Mouse (Mus musculus): ENCODE data around the gene 2900011O08Rik. TPM values are rescaled to one million over a fixed set of nuclear protein-coding genes. Genes with fewer than 3 reads are reported as not detected.

The 2900011O08Rik gene
- polyA plus RNA-seq, 1 experiment from 2014 or later, result 7.2 TPM

DNA sequence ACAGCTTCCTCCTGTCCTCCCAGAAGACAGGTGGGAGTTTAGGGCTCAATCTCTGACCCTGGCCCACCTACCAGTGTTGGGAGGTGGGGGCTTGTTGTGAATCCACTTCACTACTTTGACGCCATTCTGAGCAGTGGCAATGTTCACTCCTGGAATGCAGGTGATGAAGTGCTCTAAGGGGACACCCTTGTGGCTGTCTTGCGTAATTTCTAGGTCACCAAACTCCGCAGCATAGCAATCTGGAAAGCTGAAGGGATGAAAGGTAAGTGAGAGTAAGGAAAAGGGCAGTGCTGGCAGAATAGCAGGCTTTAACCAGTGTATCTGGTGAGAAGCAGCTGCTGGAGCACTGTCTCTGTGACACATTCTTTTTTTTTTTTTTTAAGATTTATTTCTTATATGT lies 145.0 kb downstream of the 2900011O08Rik start:
- Histone ChIP-seq H3K4me3 (no peak overlapping the region), H3K27ac (replicated peaks) (no peak overlapping the region), H3K4me1 (no peaks in the 10 kb centered on the region), H3K36me3 (replicated peaks) (peaks cover 99% of the 10 kb centered on the region), H3K9me3 (no peaks in the 10 kb centered on the region), H3K27me3 (replicated peaks; ENCODE audit: low read depth, poor library complexity, severe bottlenecking) (no peaks in the 10 kb centered on the region)
- DNase-seq (ENCODE audit: low spot score), result no peak
- WGBS, result 89% methylated on average over 3 of the region's 3 CpGs

DNA sequence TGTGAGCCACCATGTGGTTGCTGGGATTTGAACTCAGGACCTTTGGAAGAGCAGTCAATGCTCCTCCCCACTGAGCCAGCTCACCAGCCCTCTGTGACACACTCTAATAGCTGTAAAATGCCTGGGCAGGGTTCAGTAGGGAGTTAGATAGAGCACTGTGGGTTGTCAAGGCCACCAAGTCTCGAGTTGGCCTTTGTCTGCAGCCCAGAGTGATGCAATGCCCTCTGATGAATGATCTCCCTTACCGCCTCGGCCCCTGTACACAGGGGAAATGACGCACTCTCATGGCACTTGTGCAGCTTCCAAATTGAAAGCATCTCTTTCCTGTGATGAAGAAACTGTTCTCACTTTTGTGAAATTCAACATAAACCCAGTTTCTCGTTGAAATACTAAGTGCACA lies 145.4 kb downstream of the 2900011O08Rik start:
- H3K27me3 ChIP-seq (replicated peaks; ENCODE audit: low read depth, poor library complexity, severe bottlenecking), result no peaks in the 10 kb centered on the region
- no peaks in the 10 kb centered on the region for H3K4me1 ChIP-seq
- H3K27ac ChIP-seq (replicated peaks), result no peak overlapping the region
- peaks cover 100% of the 10 kb centered on the region for H3K36me3 ChIP-seq (replicated peaks)
- H3K9me3 ChIP-seq, result no peaks in the 10 kb centered on the region
- 90% methylated on average over 5 of the region's 5 CpGs for WGBS
- H3K4me3 ChIP-seq, result no peak overlapping the region
- no peak for DNase-seq (ENCODE audit: low spot score)

DNA sequence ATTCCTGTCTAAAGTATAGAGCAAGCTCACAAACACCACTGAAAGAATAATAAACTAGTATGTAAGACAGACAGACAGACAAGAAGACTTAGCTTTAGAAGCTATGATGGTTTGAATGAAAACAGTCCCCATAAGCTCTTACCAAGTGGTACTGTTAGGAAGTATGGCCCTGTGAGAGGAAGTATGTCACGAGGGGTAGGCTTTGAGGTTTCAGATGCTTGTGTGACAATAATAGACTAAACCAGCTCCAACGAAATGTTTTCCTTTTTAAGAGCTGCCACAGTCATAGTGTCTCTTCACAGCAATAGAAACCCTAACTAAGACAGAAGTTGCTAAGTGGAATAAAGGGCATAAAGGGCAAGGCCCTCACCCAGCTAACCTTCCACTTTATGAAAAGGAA lies 148.6 kb downstream of the 2900011O08Rik start:
- H3K27me3 ChIP-seq (replicated peaks; ENCODE audit: low read depth, poor library complexity, severe bottlenecking), result no peaks in the 10 kb centered on the region
- no peak for DNase-seq (ENCODE audit: low spot score)
- 91% methylated on average over 2 of the region's 2 CpGs for WGBS
- H3K36me3 ChIP-seq (replicated peaks), result peaks cover 98% of the 10 kb centered on the region
- H3K4me3 ChIP-seq, result no peak overlapping the region
- no peak overlapping the region for H3K27ac ChIP-seq (replicated peaks)
- H3K9me3 ChIP-seq, result no peaks in the 10 kb centered on the region
- no peaks in the 10 kb centered on the region for H3K4me1 ChIP-seq

DNA sequence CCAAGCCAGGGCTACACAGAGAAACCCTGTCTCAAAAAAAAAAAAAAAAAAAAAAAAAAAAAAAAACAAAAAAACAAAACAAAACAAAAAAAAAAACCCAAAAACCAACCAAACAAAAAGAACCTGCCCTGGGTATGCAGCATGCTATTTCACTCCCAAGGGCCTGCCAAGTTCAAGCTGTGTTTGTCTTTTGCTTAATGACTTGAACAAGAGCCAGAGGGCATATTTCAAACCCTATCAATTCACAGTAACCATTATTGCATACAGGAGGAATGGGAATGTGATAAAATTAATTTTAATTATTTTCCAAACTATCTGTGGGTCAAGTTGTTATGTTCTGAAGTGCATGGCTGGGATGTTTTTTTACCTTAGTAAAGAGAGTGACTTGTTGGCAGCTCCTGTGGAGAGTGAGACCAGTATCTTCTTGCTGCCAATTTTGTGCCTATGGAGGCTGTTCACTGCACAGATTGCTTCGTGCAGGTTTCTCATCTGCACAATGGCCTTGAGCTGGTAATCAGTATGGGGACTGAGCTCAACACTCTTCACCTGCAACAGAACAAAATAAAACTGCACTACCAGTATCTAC lies 151.7 kb downstream of the 2900011O08Rik start:
- no peaks in the 10 kb centered on the region for H3K4me1 ChIP-seq
- H3K27ac ChIP-seq (replicated peaks), result no peak overlapping the region
- no peaks in the 10 kb centered on the region for H3K9me3 ChIP-seq
- no peaks in the 10 kb centered on the region for H3K27me3 ChIP-seq (replicated peaks; ENCODE audit: low read depth, poor library complexity, severe bottlenecking)
- H3K36me3 ChIP-seq (replicated peaks), result peaks cover 96% of the 10 kb centered on the region
- WGBS, result 93% methylated on average over 1 of the region's 1 CpGs
- H3K4me3 ChIP-seq, result no peak overlapping the region
- DNase-seq (ENCODE audit: low spot score), result no peak

DNA sequence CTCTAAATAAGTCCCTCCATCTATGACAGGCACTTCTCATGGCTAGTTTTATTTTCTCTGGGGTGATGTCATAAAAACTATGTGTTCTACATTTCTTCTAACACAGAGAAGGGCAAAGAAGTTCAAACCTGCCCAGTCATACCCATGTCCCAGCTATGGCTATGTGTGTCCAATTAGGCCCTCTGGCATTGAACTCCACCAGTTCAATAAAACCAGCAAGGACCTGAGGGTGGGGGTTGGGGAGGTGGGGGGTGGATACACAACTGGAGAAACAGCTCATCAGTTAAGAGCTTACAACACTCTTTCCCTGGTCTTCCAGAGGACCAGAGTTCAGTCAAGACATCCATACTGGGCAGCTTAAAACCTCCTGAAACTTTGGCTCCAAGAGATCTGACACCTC lies 152.7 kb downstream of the 2900011O08Rik start:
- H3K4me1 ChIP-seq, result no peaks in the 10 kb centered on the region
- no peak overlapping the region for H3K4me3 ChIP-seq
- H3K9me3 ChIP-seq, result no peaks in the 10 kb centered on the region
- H3K27me3 ChIP-seq (replicated peaks; ENCODE audit: low read depth, poor library complexity, severe bottlenecking), result no peaks in the 10 kb centered on the region
- peaks cover 95% of the 10 kb centered on the region for H3K36me3 ChIP-seq (replicated peaks)
- no peak overlapping the region for H3K27ac ChIP-seq (replicated peaks)
- DNase-seq (ENCODE audit: low spot score), result no peak

DNA sequence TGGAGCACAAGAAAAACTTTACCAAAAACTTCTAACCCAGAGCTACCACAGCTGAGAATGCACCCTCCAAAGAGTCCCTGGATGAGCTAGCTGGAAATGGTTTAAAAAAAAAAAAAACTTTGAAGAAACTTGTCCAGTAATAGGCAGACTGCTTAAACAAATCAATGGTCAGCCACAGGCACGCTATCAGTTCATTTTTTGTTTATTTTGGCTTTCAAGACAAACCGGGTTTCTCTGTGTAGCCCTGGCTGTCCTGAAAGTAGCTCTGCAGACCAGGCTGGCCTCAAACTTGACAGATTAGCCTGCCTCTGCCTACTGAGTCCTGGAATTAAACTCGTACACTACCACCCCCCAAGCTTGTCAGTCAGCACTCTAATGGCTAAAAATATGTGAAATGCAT lies 156.9 kb downstream of the 2900011O08Rik start:
- H3K36me3 ChIP-seq (replicated peaks), result peaks cover 97% of the 10 kb centered on the region
- H3K27me3 ChIP-seq (replicated peaks; ENCODE audit: low read depth, poor library complexity, severe bottlenecking), result no peaks in the 10 kb centered on the region
- WGBS, result 84% methylated on average over 3 of the region's 3 CpGs
- H3K4me1 ChIP-seq, result no peaks in the 10 kb centered on the region
- no peak overlapping the region for H3K27ac ChIP-seq (replicated peaks)
- H3K9me3 ChIP-seq, result no peaks in the 10 kb centered on the region
- no peak overlapping the region for H3K4me3 ChIP-seq
- DNase-seq (ENCODE audit: low spot score), result no peak

DNA sequence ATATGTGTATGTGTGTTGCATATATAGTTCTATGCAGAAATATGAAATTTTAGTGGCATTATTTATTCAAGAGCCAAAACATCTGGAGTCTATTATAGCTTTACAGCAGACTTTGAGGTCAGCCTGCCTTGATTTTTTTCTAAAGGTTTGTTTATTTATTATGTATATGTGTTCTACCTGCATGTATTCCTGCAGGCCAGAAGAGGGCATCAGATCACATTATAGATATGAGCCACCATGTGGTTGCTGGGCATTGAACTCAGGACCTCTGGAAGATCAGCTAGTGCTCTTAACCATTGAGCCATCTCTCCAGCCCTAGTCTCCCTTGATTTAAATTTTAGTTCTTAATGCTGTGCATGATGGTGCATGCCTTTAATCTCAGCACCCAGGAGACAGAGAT lies 161.3 kb downstream of the 2900011O08Rik start:
- Histone ChIP-seq H3K27ac (replicated peaks) (no peak overlapping the region), H3K4me3 (no peak overlapping the region), H3K9me3 (no peaks in the 10 kb centered on the region), H3K36me3 (replicated peaks) (peaks cover 94% of the 10 kb centered on the region), H3K27me3 (replicated peaks; ENCODE audit: low read depth, poor library complexity, severe bottlenecking) (no peaks in the 10 kb centered on the region), H3K4me1 (no peaks in the 10 kb centered on the region)
- no peak for DNase-seq (ENCODE audit: low spot score)

Small RNAs within 50 kb of the gene (microRNA-seq; reads per million reads assigned to microRNA genes)
- not detected for gene Gm27671

Other genes starting within 250 kb of the 2900011O08Rik start
- 99.0 and 99.1 TPM in 2 replicates for gene Rrn3, start 205.9 kb upstream of the 2900011O08Rik start, polyA plus RNA-seq (2016; fragmentation: Nextera tagmentation; extraction: Ambion mirVana)
- gene Ntan1, start 167.8 kb upstream of the 2900011O08Rik start, polyA plus RNA-seq (2016; fragmentation: Nextera tagmentation; extraction: Ambion mirVana), result 128 and 149 TPM in 2 replicates
- gene Pdxdc1, start 83.5 kb upstream of the 2900011O08Rik start, polyA plus RNA-seq (2016; fragmentation: Nextera tagmentation; extraction: Ambion mirVana), result 72.2 and 74.8 TPM in 2 replicates
- gene Mpv17l, start 83.4 kb upstream of the 2900011O08Rik start, polyA plus RNA-seq (2016; fragmentation: Nextera tagmentation; extraction: Ambion mirVana), result 2.6 and 3.4 TPM in 2 replicates
- 0.35 and 0.56 TPM in 2 replicates for gene Ifitm7, start 284 bp downstream of the 2900011O08Rik start, polyA plus RNA-seq (2016; fragmentation: Nextera tagmentation; extraction: Ambion mirVana)
- 182 and 197 TPM in 2 replicates for gene Nde1, start 176.7 kb downstream of the 2900011O08Rik start, polyA plus RNA-seq (2016; fragmentation: Nextera tagmentation; extraction: Ambion mirVana)
- gene Marf1, start 176.7 kb downstream of the 2900011O08Rik start, polyA plus RNA-seq (2016; fragmentation: Nextera tagmentation; extraction: Ambion mirVana), result 17.1 and 17.3 TPM in 2 replicates

Measured in embryonic facial prominence, embryonic 10.5 days (tissue).